Mouse (Mus musculus): ENCODE results near the gene Syt7.

Gene Syt7

GRCm38 (mm10) chr19:10459907-10460306 is 71.0 kb downstream of the Syt7 start:
- DNase-seq (ENCODE audit: low spot score) = no peak

- DNase-seq (ENCODE audit: low spot score) = no peak
Measured at GRCm38 (mm10) chr19:10461584-10461983, 72.7 kb downstream of the Syt7 start.

GRCm38 (mm10) chr19:10464427-10464826 is 75.5 kb downstream of the Syt7 start:
- DNase-seq (ENCODE audit: low spot score) = no peak

GRCm38 (mm10) chr19:10469171-10469658 is 80.3 kb downstream of the Syt7 start:
- no peak for DNase-seq (ENCODE audit: low spot score)

GRCm38 (mm10) chr19:10472958-10473357 is 84.1 kb downstream of the Syt7 start:
- no peak for DNase-seq (ENCODE audit: low spot score)

GRCm38 (mm10) chr19:10473779-10474178 is 84.9 kb downstream of the Syt7 start:
- DNase-seq (ENCODE audit: low spot score) = no peak

- no peak for DNase-seq (ENCODE audit: low spot score)
Measured at GRCm38 (mm10) chr19:10479541-10479940, 90.7 kb downstream of the Syt7 start.

GRCm38 (mm10) chr19:10482703-10483102 is 93.8 kb downstream of the Syt7 start, which contains the start of gene Ppp1r32:
TSS of gene Ppp1r32 (minus strand) at chr19:10482928.
- no peak for DNase-seq (ENCODE audit: low spot score)

GRCm38 (mm10) chr19:10486264-10486738 is 97.4 kb downstream of the Syt7 start:
- DNase-seq (ENCODE audit: low spot score) = peak; percentile 28

GRCm38 (mm10) chr19:10495670-10496069 is 106.8 kb downstream of the Syt7 start:
- DNase-seq (ENCODE audit: low spot score) = no peak

- no peak for DNase-seq (ENCODE audit: low spot score)
Measured at GRCm38 (mm10) chr19:10496976-10497375, 108.1 kb downstream of the Syt7 start.

GRCm38 (mm10) chr19:10497512-10498160 is 108.7 kb downstream of the Syt7 start:
- DNase-seq (ENCODE audit: low spot score) = no peak

GRCm38 (mm10) chr19:10500581-10500980 is 111.7 kb downstream of the Syt7 start:
- no peak for DNase-seq (ENCODE audit: low spot score)

GRCm38 (mm10) chr19:10502571-10502970 is 113.7 kb downstream of the Syt7 start:
- DNase-seq (ENCODE audit: low spot score) = peak; percentile 43

Measured in T-cell, adult 2 months (primary cell).